Mouse (Mus musculus): ENCODE data around the gene BC049762.
A peak's percentile ranks its signal among the peaks of the same experiment; 100 is the strongest.

BC049762 gene

DNA sequence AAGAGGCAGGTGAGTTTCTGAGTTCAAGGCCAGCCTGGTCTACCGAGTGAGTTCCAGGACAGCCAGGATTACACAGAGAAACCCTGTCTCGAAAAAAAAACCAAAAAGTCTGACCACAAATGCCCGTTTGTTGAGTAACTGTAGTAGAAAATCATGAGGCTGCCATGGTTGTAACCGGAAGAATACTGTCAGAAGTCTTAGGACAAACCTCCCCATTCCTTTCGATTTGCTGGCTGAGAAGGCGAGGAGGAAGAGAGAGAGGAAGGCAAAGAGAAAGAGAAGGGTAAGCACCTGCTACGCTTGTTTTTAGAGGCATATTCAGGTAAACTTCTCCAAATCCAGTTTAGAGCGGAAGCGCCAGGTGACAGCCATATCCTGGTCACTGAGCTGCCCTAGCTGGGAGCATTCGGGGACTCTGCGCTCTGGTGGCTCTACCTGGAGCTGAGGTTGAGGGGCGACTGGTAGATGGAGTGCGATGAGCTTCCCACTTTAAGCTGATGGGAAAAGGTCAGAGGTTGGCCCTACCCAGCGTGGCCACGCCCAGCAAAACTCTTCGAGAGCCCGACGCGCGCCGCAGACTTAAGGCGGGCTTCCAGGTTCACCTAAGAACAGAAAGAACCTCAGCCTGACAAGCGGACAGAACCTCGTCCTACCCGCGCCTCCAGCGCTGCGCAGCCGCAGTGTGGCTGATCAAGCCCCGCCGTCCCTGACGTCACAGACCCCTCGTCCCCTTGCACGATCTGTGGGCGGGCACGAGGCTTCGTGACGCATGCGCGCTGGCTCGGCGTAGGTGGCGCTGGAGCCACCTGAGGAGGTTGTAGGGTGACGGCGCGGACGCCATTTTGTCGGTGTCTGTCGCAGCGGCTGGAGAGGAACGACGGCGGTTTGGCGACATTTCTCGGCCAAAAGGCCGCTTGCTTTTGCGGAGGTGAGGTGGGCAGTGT is at the start of gene BC049762:
TSS of gene BC049762 (minus strand) at position 705 of the 944 bp plus-strand sequence.
- peak; percentile 99 for DNase-seq

- DNase-seq: no peak
These were observed 49.0 kb upstream of the BC049762 start for GRCm38 (mm10) chr11:51311846-51312245.

GRCm38 (mm10) chr11:51308306-51308705 is 45.5 kb upstream of the BC049762 start:
- no peak for DNase-seq

- no peak for DNase-seq
These were observed 41.2 kb upstream of the BC049762 start for GRCm38 (mm10) chr11:51303981-51304553.

DNA sequence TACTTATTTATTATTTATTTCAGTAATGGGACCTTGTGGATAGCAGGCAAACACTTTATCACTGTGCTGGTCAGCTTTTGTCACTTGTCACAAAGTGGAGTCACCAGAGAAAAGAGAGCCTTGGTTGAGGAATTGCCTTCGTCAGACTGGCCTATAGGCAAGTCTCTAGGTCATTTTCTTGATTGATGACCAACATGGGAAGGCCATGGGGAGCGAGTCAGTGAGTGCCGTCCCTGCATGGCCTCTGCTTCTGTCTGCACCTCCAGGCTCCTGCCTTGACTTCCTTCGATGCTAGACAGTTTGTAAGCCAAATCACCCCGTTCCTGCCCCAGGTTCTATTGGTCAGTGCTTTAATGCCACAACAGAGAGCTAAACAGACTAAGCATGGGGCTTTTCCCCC is 39.5 kb upstream of the BC049762 start:
- DNase-seq: no peak

DNA sequence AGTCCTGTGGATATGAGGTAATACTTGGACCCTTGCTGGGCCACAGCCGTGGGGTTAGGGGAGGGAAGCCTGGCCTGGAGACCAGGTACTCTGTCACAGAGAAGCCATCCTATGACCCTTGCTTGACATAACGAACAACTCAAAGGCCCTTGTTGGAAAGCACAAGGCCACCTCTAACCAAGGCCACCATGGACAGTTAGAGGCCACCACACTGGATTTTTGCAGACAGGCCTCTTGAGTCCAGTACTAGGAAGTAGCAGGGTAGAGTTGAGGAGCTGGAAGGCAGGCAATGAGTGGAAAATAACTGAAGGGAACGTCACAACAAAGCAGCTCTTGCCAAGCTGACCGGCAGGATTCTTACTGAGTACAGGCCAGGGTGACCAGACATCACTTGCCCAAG is 35.8 kb upstream of the BC049762 start:
- no peak for DNase-seq

GRCm38 (mm10) chr11:51295742-51296141 is 32.9 kb upstream of the BC049762 start:
- DNase-seq: no peak

- no peak for DNase-seq
These were observed 31.2 kb upstream of the BC049762 start for GRCm38 (mm10) chr11:51293956-51294530.

DNA sequence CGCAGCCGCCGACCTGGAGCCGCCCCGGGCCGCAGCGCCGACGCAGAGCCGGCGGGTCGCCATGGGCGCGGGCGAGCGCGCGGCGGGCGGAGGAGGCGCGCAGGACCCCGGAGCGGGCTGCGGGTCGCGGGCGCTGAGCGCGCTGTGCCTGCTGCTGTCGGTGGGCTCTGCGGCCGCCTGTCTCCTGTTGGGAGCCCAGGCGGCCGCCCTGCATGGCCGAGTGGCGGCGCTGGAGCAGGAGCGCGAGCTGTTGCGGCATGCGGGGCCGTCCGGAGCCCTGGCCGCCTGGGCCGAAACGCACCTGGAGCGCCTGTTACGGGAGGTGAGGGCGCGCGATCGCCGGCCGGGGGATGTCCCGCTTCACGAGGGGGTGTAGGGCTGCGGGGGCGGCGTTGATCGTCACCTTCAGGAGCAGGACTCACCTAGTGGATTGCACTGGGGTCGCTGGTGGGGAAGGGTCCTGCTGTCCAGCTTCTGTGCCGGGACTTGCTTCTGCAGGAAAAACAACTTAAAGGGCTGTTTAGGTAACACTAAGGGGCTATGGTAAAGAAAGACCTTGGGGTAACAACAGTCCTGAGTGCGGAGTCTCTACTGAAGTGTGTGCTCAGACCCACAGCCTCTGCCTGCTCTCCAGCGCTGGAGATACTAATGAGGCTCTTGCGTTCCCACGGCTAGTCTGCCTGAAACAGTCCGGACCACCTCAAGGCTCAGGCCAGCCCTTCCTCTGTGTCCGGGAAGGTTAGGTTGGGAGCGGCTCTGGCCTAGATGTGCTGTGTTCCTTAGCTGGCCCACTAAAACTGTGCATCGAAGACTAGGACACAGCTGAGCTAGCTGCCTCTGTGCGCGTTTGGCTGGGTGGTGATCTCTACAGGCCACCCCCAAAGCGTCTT is 27.5 kb upstream of the BC049762 start:
- peak; percentile 8 for DNase-seq

DNA sequence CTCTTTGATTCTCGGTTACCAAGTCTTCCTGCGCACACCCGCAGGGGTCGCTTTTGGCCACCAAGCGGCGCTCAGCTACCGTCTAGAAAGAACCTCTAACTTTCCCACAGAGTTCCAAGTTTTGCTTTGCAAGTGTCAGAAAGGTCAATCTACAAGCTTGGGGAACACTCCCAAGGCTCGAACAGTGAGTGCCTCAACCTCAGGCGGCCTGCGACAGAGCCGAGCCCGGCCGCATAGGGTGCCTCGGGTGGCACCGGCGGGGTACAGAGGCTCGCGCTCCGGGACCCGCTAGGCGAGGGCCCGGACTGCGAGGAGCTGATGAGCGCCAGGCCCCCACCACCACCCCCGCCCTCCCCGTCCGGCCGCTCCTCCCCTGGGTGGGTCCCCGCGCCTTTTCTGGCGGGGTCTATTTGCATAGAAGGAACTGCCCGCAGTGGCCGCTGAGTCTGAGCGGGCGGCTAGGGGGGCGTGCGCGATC is 26.8 kb upstream of the BC049762 start, which contains the start of gene Col23a1:
TSS of gene Col23a1 (plus strand) at position 357 of the 478 bp plus-strand sequence.
- DNase-seq: peak; percentile 35

DNA sequence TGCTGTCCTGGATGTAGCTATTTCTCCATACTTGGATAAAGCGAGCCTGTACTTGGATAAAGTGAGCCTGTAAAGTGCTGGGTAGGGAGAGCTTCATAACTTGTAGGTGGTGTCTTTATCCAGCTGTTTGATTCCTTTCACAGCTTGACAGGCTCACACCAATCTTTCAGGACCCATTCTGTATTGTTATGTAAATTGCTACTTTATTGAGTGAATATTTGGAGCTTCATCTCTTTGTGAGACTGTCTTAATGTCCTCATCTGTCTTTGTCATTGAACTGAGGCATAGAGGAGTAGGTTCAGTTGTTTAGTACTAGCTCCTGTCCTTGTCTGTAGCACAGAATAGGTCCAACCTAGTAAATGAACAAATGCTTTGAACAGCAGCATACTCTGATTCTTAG is 11.6 kb upstream of the BC049762 start:
- DNase-seq: no peak

DNA sequence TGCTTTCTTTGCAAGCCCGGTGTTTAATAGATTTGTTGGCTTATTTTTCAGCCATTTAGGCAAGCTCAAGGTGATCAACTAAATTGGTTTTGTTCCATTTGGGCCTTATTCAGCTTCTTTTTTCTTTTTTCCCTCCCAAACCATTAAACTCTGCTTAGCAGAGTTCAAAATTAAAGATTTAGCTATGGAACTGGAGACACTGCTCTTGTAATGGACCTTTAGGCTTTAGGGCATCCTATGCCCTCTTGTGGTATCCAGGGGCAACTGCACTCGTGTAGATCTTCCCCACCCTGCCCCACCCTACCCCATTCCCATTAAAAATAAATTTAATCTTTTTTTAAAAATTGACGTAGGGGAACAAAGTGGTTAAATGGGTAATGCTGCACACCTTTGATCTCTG is 2.5 kb upstream of the BC049762 start:
- no peak for DNase-seq

DNA sequence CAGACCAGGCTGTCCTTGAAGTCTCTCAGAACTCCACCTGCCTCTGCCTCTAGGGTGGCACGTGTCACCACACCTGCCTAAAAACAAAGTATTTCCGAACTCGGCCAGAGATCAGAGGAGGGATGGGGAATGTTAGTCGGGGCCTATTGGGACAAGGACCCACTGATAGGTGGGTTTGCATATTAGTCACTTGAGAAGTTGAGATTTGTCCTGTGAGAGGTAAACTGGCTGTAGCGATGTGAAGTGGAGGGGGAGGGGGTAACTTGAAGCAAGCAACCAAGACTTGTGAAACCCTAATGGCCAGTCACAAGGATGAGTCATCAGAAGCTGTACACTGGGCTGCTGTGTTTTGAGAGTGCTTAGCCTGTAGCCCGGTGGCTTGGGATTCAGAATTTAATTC is 1.5 kb upstream of the BC049762 start:
- peak; percentile 26 for DNase-seq

GRCm38 (mm10) chr11:51263286-51263831 is 513 bp upstream of the BC049762 start:
- no peak for DNase-seq

GRCm38 (mm10) chr11:51261680-51262219 is 1.1 kb downstream of the BC049762 start, which contains the start of gene Clk4:
TSS of gene Clk4 (plus strand) at chr11:51261730.
- DNase-seq: no peak

DNA sequence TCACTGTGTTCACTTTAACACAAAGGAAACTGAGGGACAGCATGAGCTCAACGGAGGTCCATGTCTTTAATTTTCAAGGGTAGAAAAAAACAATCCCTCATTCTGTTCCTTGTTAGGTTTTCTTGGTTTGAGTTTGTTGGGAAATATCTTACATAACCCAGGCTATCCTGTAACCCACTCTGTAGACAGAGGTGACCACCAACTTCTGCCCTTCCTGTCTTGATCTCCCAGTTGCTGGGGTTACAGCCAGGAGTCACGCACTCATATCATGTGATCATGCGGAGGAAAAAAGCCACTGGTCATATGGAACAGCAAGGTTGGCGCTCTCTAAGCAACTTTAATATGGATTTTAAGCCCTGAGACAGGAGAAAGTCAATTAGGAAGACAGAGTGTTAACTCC is 5.8 kb downstream of the BC049762 start:
- DNase-seq: no peak

GRCm38 (mm10) chr11:51242897-51243296 is 19.9 kb downstream of the BC049762 start:
- DNase-seq: no peak

DNA sequence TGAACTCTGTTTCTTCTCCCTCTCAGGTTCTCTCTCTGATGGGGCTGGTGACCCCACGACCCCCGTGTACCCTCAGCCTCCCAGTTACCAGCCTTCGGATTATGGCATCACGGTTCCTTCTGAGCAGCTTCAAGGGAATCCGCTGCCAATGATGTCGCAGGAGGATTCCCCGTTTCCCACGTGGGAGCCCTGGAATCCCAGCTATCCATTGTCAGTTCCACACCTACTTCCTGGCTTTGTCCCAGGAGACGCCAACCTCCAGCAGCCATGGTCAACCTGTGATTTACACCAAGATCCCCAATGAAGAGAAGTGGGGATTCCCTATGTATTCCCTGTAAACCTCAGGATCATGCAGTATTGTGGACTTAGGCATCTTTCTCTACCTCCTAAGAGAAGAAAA is 28.2 kb downstream of the BC049762 start:
- no peak for DNase-seq

DNA sequence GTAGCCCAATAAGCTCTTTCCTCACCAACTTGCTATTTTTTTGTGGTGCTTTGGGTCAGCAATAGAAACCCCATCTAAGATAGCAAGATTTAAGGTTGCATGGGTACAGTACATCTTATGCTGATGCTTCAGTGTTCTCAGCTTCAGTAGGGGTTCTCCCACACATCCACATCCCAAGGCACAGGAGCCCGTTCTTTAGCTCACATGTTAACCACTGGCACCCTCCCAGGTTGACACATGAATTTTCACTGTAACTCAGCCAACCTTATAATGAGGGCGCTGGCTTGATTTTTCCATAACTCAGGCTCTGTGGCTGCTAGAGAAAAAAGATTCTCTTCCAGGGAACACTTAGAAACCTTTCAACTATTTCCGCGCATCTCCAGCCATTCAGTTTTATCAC is 35.7 kb downstream of the BC049762 start:
- DNase-seq: no peak

GRCm38 (mm10) chr11:51220308-51220707 is 42.5 kb downstream of the BC049762 start, which contains the start of gene Gm12569:
TSS of gene Gm12569 (plus strand) at chr11:51220473.
- no peak for DNase-seq

- no peak for DNase-seq
These were observed 43.4 kb downstream of the BC049762 start for GRCm38 (mm10) chr11:51219396-51219980.
